Mouse (Mus musculus): ENCODE measurements at regions not wholly inside any gene's neighbourhood (a gene's known extent, or its start where the extent isn't known, plus 50 kb on each side); places are given as distances from the start of the nearest gene placed in this dataset.

DNA sequence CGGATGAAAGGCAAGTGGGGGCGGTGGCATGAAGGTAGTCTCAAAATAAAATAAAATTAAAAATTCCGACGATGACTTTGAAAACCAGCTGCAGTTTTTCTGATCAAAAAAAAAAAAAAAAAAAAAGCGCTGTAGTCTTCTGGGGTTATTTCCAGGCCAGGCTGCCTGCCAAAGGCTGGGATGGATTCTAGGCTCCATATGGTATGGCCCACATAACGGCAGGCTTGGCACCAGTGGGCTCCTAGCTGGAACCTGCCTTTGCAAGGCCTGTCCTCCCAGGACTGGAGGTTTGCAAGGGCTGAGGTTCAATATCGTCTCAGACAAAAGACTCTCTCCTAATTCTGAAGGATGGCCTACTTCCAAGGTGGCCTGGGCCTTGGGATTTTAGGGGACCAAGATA, 280.6 kb upstream of the Tbx3 start:
- TF ChIP-seq CTCF (IDR thresholded peaks at IDR 0.05; ENCODE audit: low read depth) (no peak), EP300 (IDR thresholded peaks at IDR 0.05; ENCODE audit: low read depth) (no peak)
